In genomic region chr8:110646064-110646463, GRCm38 (mm10) we compare ENCODE assay signal across 8 mouse cellular contexts. TPM values are rescaled to one million over a fixed set of nuclear protein-coding genes. Genes with fewer than 3 reads are reported as not detected.
DNase-seq lines count a peak whose midpoint lies in the region; ATAC-seq and TF ChIP-seq lines count a peak whose summit lies in the region.

No protein-coding gene starts in this region.

- peaks cover 12% of the 10 kb centered on the region for H3K36me3 ChIP-seq in hindbrain, embryonic 16.5 days (ENCODE audit: control insufficient read depth, insufficient read depth, low read length)
- peaks cover 54% of the 10 kb centered on the region for H3K36me3 ChIP-seq in midbrain, embryonic 13.5 days

- H3K9me3 ChIP-seq in hindbrain, embryonic 16.5 days (ENCODE audit: control insufficient read depth, low read length), result no peaks in the 10 kb centered on the region
- H3K9me3 ChIP-seq in midbrain, embryonic 13.5 days, result no peaks in the 10 kb centered on the region

- H3K4me2 ChIP-seq in hindbrain, embryonic 16.5 days (ENCODE audit: low read length), result no peak overlapping the region
- H3K4me2 ChIP-seq in midbrain, embryonic 13.5 days (replicated peaks), result no peak overlapping the region

- no peak overlapping the region for H3K4me3 ChIP-seq in gastrocnemius, adult 2 months
- no peak overlapping the region for H3K4me3 ChIP-seq in hindbrain, embryonic 16.5 days (ENCODE audit: low read length)
- no peak overlapping the region for H3K4me3 ChIP-seq in midbrain, embryonic 13.5 days (replicated peaks)

- peak; percentile 17 to 40 for DNase-seq in spleen, adult 18-20 months
- no peak for DNase-seq in spleen, adult 12 weeks (ENCODE audit: low spot score)
- DNase-seq in cerebellum, postnatal 25 days, result peak; percentile 93 to 95
- peak; percentile 89 for DNase-seq in gastrocnemius, adult 2 months
- peak; percentile 77 to 80 for DNase-seq in left cerebral cortex, adult 18-20 months (ENCODE audit: low spot score in 2 of 2)
- DNase-seq in testis, postnatal 10 days (ENCODE audit: low spot score), result peak; percentile 90

- H3K4me1 ChIP-seq in hindbrain, embryonic 16.5 days (ENCODE audit: control insufficient read depth, insufficient read depth, low read depth, low read length), result no peaks in the 10 kb centered on the region
- no peaks in the 10 kb centered on the region for H3K4me1 ChIP-seq in midbrain, embryonic 13.5 days (replicated peaks)

- ATAC-seq in hindbrain, embryonic 16.5 days, result peak; percentile 86
- ATAC-seq in midbrain, embryonic 13.5 days, result peak; percentile 48; the same call in 1 of the 2 replicates

- intact Hi-C loops in gastrocnemius, adult 2 months (cut with DNase I), result loop anchor here (1.0 to 5.0 kb wide), 2 partner anchors 81 to 201 kb away; partner anchors contain the start of genes Cog4 and Sf3b3

- H3K27me3 ChIP-seq in hindbrain, embryonic 16.5 days (replicated peaks; ENCODE audit: control insufficient read depth, insufficient read depth, low read length), result no peaks in the 10 kb centered on the region
- H3K27me3 ChIP-seq in midbrain, embryonic 13.5 days, result no peaks in the 10 kb centered on the region

- 37% methylated on average over 6 of the region's 6 CpGs for WGBS in hindbrain, embryonic 16.5 days
- 43% methylated on average over 6 of the region's 6 CpGs for WGBS in midbrain, embryonic 13.5 days

- H3K27ac ChIP-seq in gastrocnemius, adult 2 months, result peak overlapping the region; percentile 16; the same call in 1 of the 2 replicates
- H3K27ac ChIP-seq in hindbrain, embryonic 16.5 days (ENCODE audit: low read depth, low read length), result no peak overlapping the region
- H3K27ac ChIP-seq in midbrain, embryonic 13.5 days, result no peak overlapping the region

- TF ChIP-seq CTCF in gastrocnemius, adult 2 months (IDR thresholded peaks at IDR 0.05), result peak; percentile 97

- H3K9ac ChIP-seq in hindbrain, embryonic 16.5 days (ENCODE audit: low read depth, low read length), result no peak overlapping the region
- H3K9ac ChIP-seq in midbrain, embryonic 13.5 days (replicated peaks), result no peak overlapping the region

RNA-seq across cellular contexts. Expression of gene Vac14, which starts 27.7 kb away (rescaled TPM):
- 10 to 100 TPM; 15.6 to 18.2 TPM for total RNA-seq in gastrocnemius, adult 2 months (2021)
- 29.9 and 31.2 TPM in 2 replicates for polyA plus RNA-seq in hindbrain, embryonic 16.5 days (2015; fragmentation: Nextera tagmentation; extraction: Ambion mirVana)
- 10 to 100 TPM; 26.9 to 28.0 TPM for total RNA-seq in left cerebral cortex, adult 18-20 months (2021)
- polyA plus RNA-seq in midbrain, embryonic 13.5 days (2015; fragmentation: Nextera tagmentation; extraction: Ambion mirVana), result 21.8 and 23.6 TPM in 2 replicates
